Mouse (Mus musculus) spleen, adult 2 months (tissue): Measurements from ENCODE around the gene Hddc3.

Experiments used
- CTCF ChIP-seq: fragments of 200-500 bp; IDR thresholded peaks from 2 replicates; pipeline ENCODE4 v1.5.1; 2011; ENCODE audit warnings: mild to moderate bottlenecking, inconsistent platforms; ENCODE audit not compliant: insufficient read depth, insufficient read length, insufficient replicate concordance; ENCODE audit errors: extremely low read depth
- POLR2A ChIP-seq: fragments of 200-500 bp; IDR thresholded peaks from 2 replicates; pipeline ENCODE4 v1.6.1; 2011; ENCODE audit warnings: low read depth, low read length, inconsistent platforms

DNA sequence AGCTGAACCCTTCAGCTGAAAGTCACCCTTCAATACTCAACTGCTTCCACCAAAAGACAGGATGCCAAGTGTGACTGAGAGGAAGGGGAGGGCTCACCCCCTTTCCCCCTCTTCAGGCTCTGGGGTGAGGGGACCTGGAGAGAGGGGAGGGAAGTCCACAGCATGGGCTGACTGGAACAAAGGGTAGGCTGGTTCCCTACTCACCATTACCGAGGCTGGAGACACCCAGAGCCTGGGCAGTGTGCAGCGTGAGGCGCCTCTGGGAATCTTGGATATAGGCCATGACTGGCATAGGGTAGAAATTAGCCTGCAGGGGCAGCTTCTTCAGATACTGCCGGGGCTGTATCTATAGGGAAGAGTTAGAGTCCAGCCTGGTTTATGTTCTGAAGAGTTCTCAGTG lies 15.1 kb downstream of the Hddc3 start:
- TF ChIP-seq CTCF (no peak), POLR2A (no peak)
